Mouse (Mus musculus): ENCODE measurements around the gene Ptpn3. TPM values are rescaled to one million over a fixed set of nuclear protein-coding genes. Genes with fewer than 3 reads are reported as not detected.

Gene Ptpn3
- total RNA-seq, 2 experiments from 2014 or later, result 31.6 to 36.7 TPM

- intact Hi-C loops (cut with DNase I), result no loop called here
- no peak for DNase-seq (ENCODE audit: low spot score)
Observed at GRCm38 (mm10) chr4:57186035-57186434, 115.6 kb downstream of the Ptpn3 start.

DNA sequence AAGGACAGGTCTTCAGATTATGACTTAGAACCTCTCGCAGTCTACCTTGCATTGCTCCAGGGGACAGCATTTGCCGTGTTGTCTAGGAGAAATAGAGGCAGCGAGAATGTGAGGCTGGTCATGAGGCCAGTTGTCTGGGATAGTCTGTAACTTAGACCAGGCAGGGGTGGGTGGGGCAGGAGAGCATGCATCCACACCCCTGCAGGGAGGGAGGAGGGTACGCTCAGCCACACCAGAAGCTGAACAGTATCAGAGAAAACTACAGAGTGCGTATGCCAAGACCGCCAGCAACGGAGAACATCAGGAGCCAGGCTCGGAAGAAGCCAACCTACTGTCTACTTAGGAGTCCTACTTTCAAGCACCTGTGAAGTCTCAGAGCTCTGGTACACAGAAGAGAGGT is 116.2 kb downstream of the Ptpn3 start:
- intact Hi-C loops (cut with DNase I), result no loop called here
- no peak for DNase-seq (ENCODE audit: low spot score)

DNA sequence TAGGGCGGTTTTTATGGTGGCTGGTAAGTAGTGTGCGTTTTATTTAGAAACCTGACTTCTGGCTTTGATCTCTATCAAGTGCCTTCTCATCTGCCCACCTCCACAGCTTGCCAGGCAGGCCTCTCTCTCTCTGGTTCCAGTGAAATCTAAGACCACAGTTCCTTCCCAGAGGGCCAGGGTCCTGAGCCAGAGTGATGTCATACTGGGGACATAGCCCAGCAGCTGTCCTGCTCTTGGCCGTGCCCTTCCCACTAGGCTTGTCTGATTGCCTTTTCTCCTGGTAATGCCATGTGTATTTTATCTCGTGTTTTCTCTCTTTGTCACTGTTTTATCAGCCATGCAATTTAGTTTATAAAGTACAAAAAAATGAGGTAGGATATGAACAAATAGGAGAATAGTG is 118.1 kb downstream of the Ptpn3 start:
- intact Hi-C loops (cut with DNase I), result no loop called here
- DNase-seq (ENCODE audit: low spot score), result peak; percentile 12

DNA sequence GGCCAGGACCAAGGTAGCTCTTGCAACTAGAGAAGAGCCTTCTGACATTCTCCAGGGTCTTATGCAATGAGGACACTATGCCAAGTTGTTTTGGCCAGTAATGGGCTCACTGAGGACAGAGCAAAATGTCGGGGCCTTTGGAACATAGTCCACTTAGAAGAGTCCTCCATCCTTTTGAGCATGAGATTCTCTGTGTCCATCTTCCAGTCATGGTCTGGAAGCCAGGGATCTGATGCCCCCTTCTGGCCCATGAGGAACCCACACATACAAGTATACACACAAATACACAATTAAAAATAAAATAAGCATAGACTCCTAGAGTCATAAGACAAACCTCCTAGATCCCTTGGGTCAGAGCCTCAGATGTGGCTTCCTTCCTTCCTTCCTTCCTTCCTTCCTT is 120.1 kb downstream of the Ptpn3 start:
- intact Hi-C loops (cut with DNase I), result no loop called here
- DNase-seq (ENCODE audit: low spot score), result no peak

DNA sequence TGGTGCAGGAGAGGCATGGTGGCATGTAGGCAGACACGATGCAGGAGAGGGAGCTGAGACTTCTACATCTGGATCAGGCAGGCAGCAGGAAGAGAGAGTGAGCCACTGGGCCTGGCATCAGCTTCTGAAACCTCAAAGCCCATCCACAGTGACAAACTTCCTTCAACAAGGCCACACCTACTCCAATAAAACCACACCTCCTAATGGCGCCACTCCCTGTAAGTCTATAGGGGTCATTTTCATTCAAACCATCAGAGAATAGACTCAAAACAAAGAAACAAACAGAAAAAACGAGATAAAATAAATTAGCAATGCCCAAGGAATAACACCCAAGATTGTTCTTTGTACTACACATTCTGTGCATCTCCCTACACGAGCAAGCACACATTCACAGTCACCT is 122.8 kb downstream of the Ptpn3 start:
- intact Hi-C loops (cut with DNase I), result no loop called here
- no peak for DNase-seq (ENCODE audit: low spot score)

DNA sequence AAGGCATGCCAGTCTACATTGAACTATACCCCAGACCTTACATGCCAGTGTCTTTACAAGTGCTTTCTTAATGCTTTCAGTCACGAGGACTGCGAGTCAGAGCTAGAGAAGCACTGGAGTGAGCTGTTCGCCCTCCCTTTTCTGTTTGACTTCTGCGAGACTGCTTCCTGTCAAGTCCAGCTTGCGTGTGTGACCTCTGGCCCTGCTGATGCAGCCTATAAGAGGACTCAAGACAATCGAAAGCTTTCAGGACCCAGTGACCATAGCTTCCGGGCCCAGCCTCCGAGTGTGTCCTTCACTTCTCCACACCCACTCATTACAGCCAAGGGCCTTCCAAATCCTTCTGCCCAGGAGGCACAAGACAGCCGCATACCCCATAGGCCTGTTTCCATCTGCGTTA is 126.3 kb downstream of the Ptpn3 start:
- intact Hi-C loops (cut with DNase I), result no loop called here
- no peak for DNase-seq (ENCODE audit: low spot score)

DNA sequence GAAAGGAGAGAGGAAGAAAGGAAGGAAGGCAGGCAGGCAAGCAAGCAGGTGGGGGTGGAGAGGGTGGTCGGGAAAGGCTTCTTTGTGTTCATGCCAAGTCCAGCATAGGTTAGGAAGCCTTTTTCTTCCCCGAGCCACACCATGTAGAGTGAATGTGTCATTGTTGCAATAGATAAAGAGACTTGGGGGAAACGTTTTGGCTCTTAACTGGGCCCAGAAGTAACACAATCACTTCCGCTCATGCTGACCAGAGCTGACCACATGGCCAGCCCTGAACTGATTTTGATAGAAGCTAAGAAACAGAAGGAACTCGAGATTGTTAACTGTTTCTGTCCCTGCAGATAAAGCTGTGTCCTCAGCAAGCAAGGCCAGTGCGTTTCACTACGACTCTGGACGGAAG is 128.8 kb downstream of the Ptpn3 start:
- intact Hi-C loops (cut with DNase I), result no loop called here
- DNase-seq (ENCODE audit: low spot score), result no peak

DNA sequence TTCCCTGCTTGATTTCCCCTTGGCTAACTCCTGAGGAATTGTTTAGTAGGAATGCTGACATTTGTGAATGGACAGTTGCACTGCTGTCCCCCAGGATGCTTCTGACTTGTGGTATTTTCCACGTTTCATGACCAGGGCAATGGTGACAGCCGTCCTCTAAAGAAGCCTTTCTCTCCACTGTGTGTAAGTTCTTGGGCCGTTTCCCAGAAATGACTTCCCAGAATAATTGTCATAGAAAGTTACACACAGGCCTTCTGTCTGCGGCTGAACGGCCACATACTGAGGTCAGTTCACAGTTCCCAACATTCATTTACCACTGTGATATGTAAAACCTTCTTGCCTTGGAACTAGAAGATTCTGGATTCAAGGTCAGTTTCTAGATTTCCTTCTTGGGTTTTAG is 129.8 kb downstream of the Ptpn3 start:
- intact Hi-C loops (cut with DNase I), result no loop called here
- no peak for DNase-seq (ENCODE audit: low spot score)

GRCm38 (mm10) chr4:57168680-57169079 is 133.0 kb downstream of the Ptpn3 start:
- DNase-seq (ENCODE audit: low spot score), result no peak
- intact Hi-C loops (cut with DNase I), result no loop called here

GRCm38 (mm10) chr4:57168277-57168676 is 133.4 kb downstream of the Ptpn3 start:
- intact Hi-C loops (cut with DNase I), result no loop called here
- no peak for DNase-seq (ENCODE audit: low spot score)

- no peak for DNase-seq (ENCODE audit: low spot score)
- intact Hi-C loops (cut with DNase I), result no loop called here
Observed at GRCm38 (mm10) chr4:57166922-57167870, 134.4 kb downstream of the Ptpn3 start.

- DNase-seq (ENCODE audit: low spot score), result no peak
Observed at GRCm38 (mm10) chr4:57165654-57166053, 136.0 kb downstream of the Ptpn3 start.

GRCm38 (mm10) chr4:57164578-57165210 is 136.9 kb downstream of the Ptpn3 start:
- no peak for DNase-seq (ENCODE audit: low spot score)
- intact Hi-C loops (cut with DNase I), result no loop called here

More at GRCm38 (mm10) chr4:57165654-57166053, 136.0 kb downstream of the Ptpn3 start:
- intact Hi-C loops (cut with DNase I), result no loop called here

GRCm38 (mm10) chr4:57162789-57163722 is 138.6 kb downstream of the Ptpn3 start:
- no peak for DNase-seq (ENCODE audit: low spot score)
- intact Hi-C loops (cut with DNase I), result no loop called here

DNA sequence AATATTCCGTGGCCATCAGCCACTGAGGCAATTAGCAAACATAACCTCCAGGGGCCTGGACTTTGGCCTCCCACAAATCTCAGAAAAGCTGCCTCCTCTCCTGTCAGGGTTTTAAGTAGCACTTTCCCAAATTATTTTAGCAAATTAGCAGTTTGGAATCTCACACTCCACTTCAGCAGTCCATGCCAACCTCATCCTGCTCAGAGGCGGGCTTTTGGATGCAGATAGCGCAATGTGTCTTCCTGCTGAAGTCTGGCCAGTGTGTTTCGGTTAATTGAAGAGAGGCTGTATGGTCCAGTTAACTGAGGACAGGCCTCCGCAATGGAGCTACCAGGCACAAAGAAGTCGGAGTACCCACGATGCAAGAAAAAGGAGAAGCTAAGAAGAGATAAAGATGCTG is 141.1 kb downstream of the Ptpn3 start:
- no peak for DNase-seq (ENCODE audit: low spot score)
- intact Hi-C loops (cut with DNase I), result no loop called here

GRCm38 (mm10) chr4:57156549-57157169 is 145.0 kb downstream of the Ptpn3 start:
- intact Hi-C loops (cut with DNase I), result no loop called here
- DNase-seq (ENCODE audit: low spot score), result no peak

DNA sequence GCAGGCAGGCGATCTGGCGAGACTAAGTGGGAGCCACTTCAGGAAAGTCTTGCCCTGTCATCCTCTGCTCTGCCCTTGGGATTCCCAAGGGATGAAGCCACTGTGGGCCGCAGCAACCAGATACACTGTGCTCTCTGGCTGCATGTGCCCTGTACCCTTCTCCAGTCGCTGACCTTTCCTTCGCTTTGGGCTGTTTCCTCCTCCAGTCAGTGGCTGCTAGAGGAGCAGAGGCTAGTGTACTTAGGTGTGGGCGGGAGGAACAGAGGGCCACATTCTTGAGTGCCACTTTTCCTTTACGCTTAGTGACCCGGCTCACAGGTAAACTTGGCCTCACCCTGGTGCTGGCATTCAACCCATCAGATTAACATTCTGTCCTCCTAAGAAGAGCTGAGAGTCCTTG is 147.8 kb downstream of the Ptpn3 start:
- intact Hi-C loops (cut with DNase I), result no loop called here
- DNase-seq (ENCODE audit: low spot score), result no peak

DNA sequence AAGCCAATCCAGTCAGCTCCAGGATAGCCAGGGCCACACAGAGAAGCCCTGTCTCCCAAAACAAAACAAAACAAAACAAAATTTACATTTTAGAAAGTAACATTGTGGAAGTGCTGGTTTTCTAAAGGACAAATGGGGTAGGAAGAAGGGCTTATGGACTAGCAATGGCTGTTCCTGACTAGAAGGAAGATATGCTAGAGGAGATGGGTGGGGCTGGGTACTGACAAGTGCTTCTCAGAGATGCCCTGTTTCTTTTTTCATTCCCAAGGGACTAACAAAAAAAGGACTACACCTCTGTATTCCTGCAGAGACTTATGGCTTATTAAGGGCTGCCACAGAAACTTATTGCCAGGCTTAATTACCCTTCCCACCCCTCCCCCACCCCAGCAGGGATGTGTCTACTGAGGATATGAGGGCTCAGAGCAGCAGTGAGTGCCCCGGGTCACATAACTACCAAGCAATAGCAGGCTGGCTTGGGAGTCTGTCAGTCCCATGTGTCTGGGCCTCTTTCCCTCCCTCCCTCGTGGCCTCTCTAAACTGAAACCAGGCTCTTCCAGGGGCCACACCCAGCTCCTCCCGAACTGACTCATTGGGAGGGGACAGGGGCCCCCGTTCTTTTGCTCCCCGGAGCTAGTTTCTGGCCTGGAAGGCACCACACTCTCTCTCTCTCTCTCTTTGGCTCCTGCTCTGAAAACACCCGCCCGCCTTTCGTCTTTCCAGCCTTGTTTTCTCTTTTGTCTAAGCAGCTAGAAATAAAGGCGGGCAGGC is 148.4 kb downstream of the Ptpn3 start:
- intact Hi-C loops (cut with DNase I), result no loop called here
- DNase-seq (ENCODE audit: low spot score), result peak; percentile 56

DNA sequence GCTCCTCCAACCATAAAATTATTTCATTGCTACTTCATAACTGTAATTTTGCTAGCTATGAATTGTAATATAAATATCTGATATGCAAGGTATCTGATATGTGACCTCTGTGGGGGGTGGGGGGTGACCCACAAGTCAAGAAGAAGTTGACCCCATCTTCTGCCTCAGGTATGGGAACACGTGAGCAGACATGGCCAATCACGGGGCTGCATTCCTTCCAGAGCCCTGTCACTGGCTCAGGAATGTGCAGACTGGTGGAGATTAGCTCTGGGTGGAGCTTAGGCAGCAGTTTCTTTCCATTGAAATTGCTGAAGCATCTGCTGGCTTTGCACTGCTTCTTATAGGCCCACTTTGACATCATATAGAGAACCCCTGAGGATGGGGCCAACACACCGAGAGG is 153.5 kb downstream of the Ptpn3 start:
- intact Hi-C loops (cut with DNase I), result no loop called here

More for the DNA sequence above, 153.5 kb downstream of the Ptpn3 start:
- DNase-seq (ENCODE audit: low spot score), result no peak
